Mouse (Mus musculus) limb, embryonic 14.5 days (tissue): ENCODE results near the gene Snap25. TPM values are rescaled to one million over a fixed set of nuclear protein-coding genes. Genes with fewer than 3 reads are reported as not detected.
A peak's percentile ranks its signal among the peaks of the same experiment; 100 is the strongest.

ENCODE experiments used
- ATAC-seq: fragments of 200-750 bp; cut with Nextera tagmentation; 2 replicates; pipeline ENCODE4 v1.8.0; 2017; ENCODE audit warnings: low read depth, moderate number of reproducible peaks, moderate TSS enrichment; ENCODE audit not compliant: low FRiP score
- DNase-seq: peaks from one replicate; pipeline ENCODE4 v3.0.0-alpha.2; 2015; ENCODE audit warnings: low spot score
- H3K27ac ChIP-seq: fragments of 300-500 bp; sonication (generic); replicated peaks from 2 replicates; pipeline ENCODE4 v1.5.1; 2014; ENCODE audit warnings: low read depth, mild to moderate bottlenecking, low read length, moderate library complexity, mixed read lengths
- H3K27me3 ChIP-seq: fragments of 300-500 bp; sonication (generic); 2 replicates; pipeline ENCODE4 v1.6.1; 2014; ENCODE audit warnings: low read length, mixed read lengths; ENCODE audit not compliant: control insufficient read depth, insufficient read depth
- H3K36me3 ChIP-seq: fragments of 300-500 bp; sonication (generic); 2 replicates; pipeline ENCODE4 v1.6.1; 2014; ENCODE audit warnings: mild to moderate bottlenecking, low read length, moderate library complexity, mixed read lengths; ENCODE audit not compliant: control insufficient read depth, insufficient read depth
- H3K4me1 ChIP-seq: fragments of 300-500 bp; sonication (generic); 2 replicates; pipeline ENCODE4 v1.6.1; 2014; ENCODE audit warnings: antibody characterized with exemption, low read length, mixed read lengths; ENCODE audit not compliant: control insufficient read depth, insufficient read depth
- H3K4me2 ChIP-seq: fragments of 300-500 bp; sonication (generic); replicated peaks from 2 replicates; pipeline ENCODE4 v1.6.1; 2014; ENCODE audit warnings: low read depth, mild to moderate bottlenecking, low read length, moderate library complexity; ENCODE audit not compliant: severe bottlenecking
- H3K4me3 ChIP-seq: fragments of 300-500 bp; sonication (generic); replicated peaks from 2 replicates; pipeline ENCODE4 v1.5.1; 2014; ENCODE audit warnings: low read length
- H3K9ac ChIP-seq: fragments of 300-500 bp; sonication (generic); 2 replicates; pipeline ENCODE4 v1.6.1; 2014; ENCODE audit warnings: mild to moderate bottlenecking, low read depth, low read length, moderate library complexity; ENCODE audit not compliant: severe bottlenecking
- H3K9me3 ChIP-seq: fragments of 300-500 bp; sonication (generic); 2 replicates; pipeline ENCODE4 v1.6.1; 2016; ENCODE audit warnings: low read length; ENCODE audit not compliant: control insufficient read depth
- POLR2A ChIP-seq: fragments of 200-500 bp; IDR thresholded peaks from 2 replicates; pipeline ENCODE4 v1.8.0; 2012; ENCODE audit warnings: inconsistent platforms, mild to moderate bottlenecking, moderate library complexity, borderline replicate concordance; ENCODE audit not compliant: insufficient read depth, insufficient read length; ENCODE audit errors: extremely low read depth
- WGBS: fragments of 180-500 bp; shearing (Covaris S2); extraction: QIAGEN DNeasy Blood & Tissue Kit; methylation state at CpG from one replicate; pipeline ENCODE4 v1.1.7; 2014; 5-methylcytosine and 5-hydroxymethylcytosine counted together
- polyA plus RNA-seq, 2 experiments: library from polyadenylated mRNA; depleted of rRNA in 1 of 2; stranded (reverse) in 1 of 2; unstranded in 1 of 2; fragments of >200 nt; fragmentation: Nextera tagmentation in 1 of 2; extraction: Ambion mirVana in 1 of 2; gene quantifications; 2 replicates each; pipeline versions ENCODE4 v1.2.1 to v1.2.3; 2012 to 2014

Gene Snap25
- polyA plus RNA-seq, 2 experiments: 0.22 to 1.9 TPM

DNA sequence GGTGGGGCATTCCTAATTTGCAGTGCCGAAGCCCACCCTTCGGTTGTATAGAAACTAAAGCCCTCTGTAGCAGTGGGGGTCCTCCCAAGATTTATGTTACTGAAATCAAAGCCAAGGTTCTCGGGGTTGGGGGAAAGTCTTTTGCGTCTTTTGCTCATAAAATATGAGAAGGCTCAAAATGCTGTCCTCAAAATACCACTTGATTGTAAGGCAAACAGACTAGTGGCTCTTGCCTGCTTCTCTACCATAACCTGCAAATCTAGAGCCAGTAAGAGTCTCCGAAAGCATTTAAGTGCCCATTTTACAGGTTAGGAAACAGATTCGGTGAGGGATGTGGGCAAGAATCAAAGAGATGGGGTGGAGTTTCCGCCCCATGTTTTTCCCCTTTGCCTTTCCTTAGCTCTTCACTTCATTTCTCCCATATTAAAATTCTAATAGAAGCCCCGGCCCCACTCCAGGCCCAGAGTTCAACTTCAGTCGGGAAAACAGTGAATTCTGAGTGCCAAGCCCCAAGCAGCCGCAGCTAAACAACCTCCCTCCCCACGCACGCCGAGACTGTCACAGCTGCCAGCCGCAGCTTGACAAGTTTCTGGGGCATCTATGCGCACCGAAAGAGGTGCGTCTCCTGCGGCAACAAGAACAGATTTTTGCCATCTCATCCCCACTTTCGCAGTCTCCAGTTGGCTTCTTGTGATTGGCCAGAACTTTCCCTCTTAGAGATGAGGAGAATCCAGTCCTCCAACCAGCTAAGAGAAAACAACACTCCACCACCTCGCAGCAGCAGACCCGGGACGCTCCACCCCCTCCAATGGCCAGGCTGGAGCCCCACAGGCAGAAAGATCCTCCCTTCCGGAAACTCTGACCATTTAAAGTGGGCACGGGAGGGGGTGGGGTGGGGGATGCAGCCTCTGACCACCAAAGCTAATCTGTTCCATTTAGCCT is 33.7 kb upstream of the Snap25 start:
- peaks cover 8% of the 10 kb centered on the region; the same call in 1 of the 2 replicates for H3K4me1 ChIP-seq
- peak overlapping the region; percentile 84 for H3K27ac ChIP-seq
- peak overlapping the region; percentile 97 for H3K4me2 ChIP-seq
- no peaks in the 10 kb centered on the region for H3K9me3 ChIP-seq
- DNase-seq: peak; percentile 80
- no peaks in the 10 kb centered on the region for H3K27me3 ChIP-seq
- WGBS: 2% methylated on average over 24 of the region's 24 CpGs
- ATAC-seq: peak; percentile 91
- peak overlapping the region; percentile 56 for H3K4me3 ChIP-seq
- no peaks in the 10 kb centered on the region for H3K36me3 ChIP-seq
- 0 out of 2 replicates have a peak, but pooled peaks have one; percentile 45 for TF ChIP-seq POLR2A
- H3K9ac ChIP-seq: peak overlapping the region; percentile 75

DNA sequence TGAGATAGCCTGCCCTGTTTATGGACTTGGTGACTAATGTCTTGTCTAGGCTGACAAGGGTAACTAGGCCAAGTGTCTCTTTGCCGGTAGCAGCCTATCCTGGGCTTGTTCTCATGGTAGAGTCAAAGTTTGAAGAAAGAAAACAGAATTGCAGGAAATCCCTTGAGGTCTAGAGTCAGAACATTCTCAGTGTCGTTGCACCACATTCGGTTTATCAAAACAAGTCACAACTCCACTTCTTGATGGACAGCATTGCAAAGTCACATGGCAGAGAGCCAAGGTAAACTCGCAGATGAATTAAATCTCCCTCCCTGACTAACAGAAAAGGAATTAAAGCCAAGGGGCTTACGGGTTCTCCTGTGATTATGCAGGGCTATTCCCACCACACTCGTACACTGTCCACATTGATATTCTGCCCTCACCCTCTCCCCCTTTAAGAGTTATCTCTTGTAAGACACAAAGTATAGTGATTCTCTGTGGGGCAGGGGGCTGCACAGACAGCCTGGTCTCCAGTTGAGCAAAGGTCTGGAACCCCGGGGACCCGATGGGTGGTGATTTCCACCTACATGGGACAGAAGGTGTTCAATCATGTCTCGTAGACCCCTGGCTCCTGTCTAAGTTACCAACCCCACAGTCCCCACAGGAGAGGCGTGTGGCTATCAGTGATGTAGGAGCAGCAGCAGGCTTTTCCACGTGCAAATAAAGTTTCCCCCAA is 30.9 kb upstream of the Snap25 start:
- H3K9me3 ChIP-seq: no peaks in the 10 kb centered on the region
- DNase-seq (no peak), ATAC-seq (no peak)
- 72% methylated on average over 11 of the region's 11 CpGs for WGBS
- no peaks in the 10 kb centered on the region for H3K27me3 ChIP-seq
- no peak overlapping the region for H3K9ac ChIP-seq
- H3K36me3 ChIP-seq: no peaks in the 10 kb centered on the region
- no peak overlapping the region for H3K4me3 ChIP-seq
- H3K27ac ChIP-seq: no peak overlapping the region
- no peak for TF ChIP-seq POLR2A
- H3K4me1 ChIP-seq: peaks cover 8% of the 10 kb centered on the region; the same call in 1 of the 2 replicates
- H3K4me2 ChIP-seq: no peak overlapping the region

GRCm38 (mm10) chr2:136686195-136686594 is 27.1 kb upstream of the Snap25 start:
- Histone ChIP-seq H3K9ac (no peak overlapping the region), H3K36me3 (no peaks in the 10 kb centered on the region), H3K4me3 (no peak overlapping the region), H3K27ac (no peak overlapping the region), H3K9me3 (no peaks in the 10 kb centered on the region), H3K4me1 (no peaks in the 10 kb centered on the region), H3K27me3 (no peaks in the 10 kb centered on the region), H3K4me2 (no peak overlapping the region)
- 39% methylated on average over 3 of the region's 3 CpGs for WGBS
- no peak for ATAC-seq
- TF ChIP-seq POLR2A: no peak
- DNase-seq: peak; percentile 32

GRCm38 (mm10) chr2:136687316-136687715 is 25.9 kb upstream of the Snap25 start:
- no peak for TF ChIP-seq POLR2A
- no peak for ATAC-seq
- DNase-seq: no peak
- H3K4me1 ChIP-seq: peaks cover 5% of the 10 kb centered on the region; the same call in 1 of the 2 replicates
- no peaks in the 10 kb centered on the region for H3K9me3 ChIP-seq
- H3K4me2 ChIP-seq: no peak overlapping the region
- no peak overlapping the region for H3K9ac ChIP-seq
- WGBS: 71% methylated on average over 4 of the region's 4 CpGs
- H3K4me3 ChIP-seq: no peak overlapping the region
- H3K36me3 ChIP-seq: no peaks in the 10 kb centered on the region
- H3K27ac ChIP-seq: no peak overlapping the region
- H3K27me3 ChIP-seq: no peaks in the 10 kb centered on the region

DNA sequence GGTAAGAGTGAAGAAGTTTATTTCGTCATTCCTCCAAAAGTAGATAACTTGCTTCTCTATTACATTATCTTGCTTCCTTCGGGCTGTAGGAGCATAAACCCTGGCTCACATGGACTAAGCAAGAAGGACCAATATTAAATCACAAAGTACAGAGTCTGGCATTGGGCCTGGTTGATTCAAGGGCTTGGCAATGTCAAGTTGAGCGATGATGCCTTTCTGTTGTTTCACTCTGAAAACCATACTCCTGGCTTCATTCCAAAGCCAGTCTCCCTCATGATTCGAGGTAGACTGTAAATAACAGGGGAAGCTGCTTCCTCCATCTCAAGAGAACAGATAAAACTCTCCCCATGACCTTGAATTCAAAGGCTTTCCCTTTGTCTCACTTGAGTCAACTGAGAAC is 23.8 kb upstream of the Snap25 start:
- DNase-seq (no peak), ATAC-seq (no peak)
- Histone ChIP-seq H3K4me2 (no peak overlapping the region), H3K9me3 (no peaks in the 10 kb centered on the region), H3K27ac (no peak overlapping the region), H3K4me1 (peaks cover 5% of the 10 kb centered on the region; the same call in 1 of the 2 replicates), H3K36me3 (no peaks in the 10 kb centered on the region), H3K27me3 (no peaks in the 10 kb centered on the region), H3K9ac (no peak overlapping the region), H3K4me3 (no peak overlapping the region)
- no peak for TF ChIP-seq POLR2A
- WGBS: 78% methylated on average over 4 of the region's 4 CpGs
